13 mouse cellular contexts compared by ENCODE assay signal in the genomic region with DNA sequence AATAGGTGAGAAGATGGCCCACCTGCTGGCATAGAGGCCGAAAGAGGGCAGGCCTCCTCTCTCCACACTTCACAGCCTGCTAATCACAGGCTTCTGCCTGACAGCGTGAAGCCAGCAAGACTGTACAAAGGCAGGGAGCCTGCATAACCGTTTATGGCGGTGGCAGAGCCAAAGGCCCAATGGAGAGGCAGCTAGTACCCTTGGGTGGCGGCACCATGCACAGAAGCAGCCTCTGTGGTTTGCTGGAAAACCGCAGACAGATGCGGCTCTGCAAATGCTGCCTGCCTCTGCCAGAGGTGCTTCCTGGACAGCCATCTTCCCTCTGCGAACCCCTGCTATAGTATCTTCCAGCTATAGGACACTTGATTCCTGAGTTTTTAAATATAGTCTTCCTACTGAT.
DNase-seq lines count a peak whose midpoint lies in the region; ATAC-seq and TF ChIP-seq lines count a peak whose summit lies in the region.
"Had no signal": no experiment of that assay in that cellular context is flagged by ENCODE, and none has a peak within 500 bp of the region (broad histone marks: within the 10 kb centered on the region; RNA-seq: fewer than 3 reads in every experiment).

No protein-coding gene starts in this region.

- no peak for TF ChIP-seq POLR2A in heart, adult 2 months (IDR thresholded peaks at IDR 0.05; ENCODE audit: insufficient read depth, low read depth, low read length)
- 0 out of 2 replicates have a peak, but pooled peaks have one; percentile 28 for TF ChIP-seq POLR2A in thymus, adult 2 months (IDR thresholded peaks at IDR 0.05; ENCODE audit: control insufficient read depth, extremely low read depth, insufficient read depth, low read length, poor library complexity)

- TF ChIP-seq EP300 in heart, adult 2 months (IDR thresholded peaks at IDR 0.05; ENCODE audit: insufficient read depth, low read depth, low read length), result no peak

- H3K9me3 ChIP-seq in heart, embryonic 10.5 days, result no peaks in the 10 kb centered on the region
- H3K9me3 ChIP-seq: heart, embryonic 12.5 days; hindbrain, embryonic 13.5 days had no signal

- no peaks in the 10 kb centered on the region for H3K27me3 ChIP-seq in heart, adult 2 months (ENCODE audit: control insufficient read depth, insufficient read depth, low read length)
- peaks cover 28% of the 10 kb centered on the region for H3K27me3 ChIP-seq in heart, embryonic 10.5 days (ENCODE audit: insufficient read depth, poor library complexity, severe bottlenecking)
- H3K27me3 ChIP-seq in thymus, adult 2 months (ENCODE audit: control insufficient read depth, insufficient read depth, low read length), result no peaks in the 10 kb centered on the region
- H3K27me3 ChIP-seq: heart, embryonic 12.5 days had no signal

- no peaks in the 10 kb centered on the region; the same call in 1 of the 2 replicates for H3K36me3 ChIP-seq in heart, adult 2 months (ENCODE audit: control insufficient read depth, insufficient read depth, low read length)
- H3K36me3 ChIP-seq in heart, embryonic 10.5 days, result no peaks in the 10 kb centered on the region
- no peaks in the 10 kb centered on the region for H3K36me3 ChIP-seq in thymus, adult 2 months (ENCODE audit: control insufficient read depth, insufficient read depth, low read length)
- H3K36me3 ChIP-seq: heart, embryonic 12.5 days; hindbrain, embryonic 13.5 days had no signal

- peak overlapping the region; percentile 51 for H3K27ac ChIP-seq in heart, adult 2 months
- H3K27ac ChIP-seq in heart, embryonic 10.5 days, result no peak overlapping the region
- H3K27ac ChIP-seq in thymus, adult 2 months (ENCODE audit: control insufficient read depth, insufficient read depth, low read length), result peak overlapping the region; percentile 82
- H3K27ac ChIP-seq: hindbrain, embryonic 13.5 days had no signal

- WGBS in heart, adult 2 months, result 66% methylated on average over 8 of the region's 8 CpGs
- 69% methylated on average over 8 of the region's 8 CpGs for WGBS in heart, embryonic 10.5 days
- WGBS in thymus, adult 2 months, result 3% methylated on average over 8 of the region's 8 CpGs

- ATAC-seq in granulocyte monocyte progenitor cell, adult 5-6 weeks (replicated peaks; ENCODE audit: poor library complexity, severe bottlenecking), result peak; percentile 50
- no peak for ATAC-seq in erythroblast, adult 5-6 weeks (replicated peaks; ENCODE audit: low FRiP score, poor library complexity, severe bottlenecking)

- intact Hi-C loops in heart, adult 2 months (cut with DNase I), result loop anchor here (10.0 kb wide), 1 partner anchor 324 kb away; no protein-coding TSS in a partner anchor
- intact Hi-C loops in heart, postnatal 10 days (cut with DNase I), result no loop called here

- H3K4me3 ChIP-seq in heart, adult 2 months, result no peak overlapping the region
- H3K4me3 ChIP-seq in heart, embryonic 10.5 days, result no peak overlapping the region
- no peak overlapping the region for H3K4me3 ChIP-seq in thymus, adult 2 months (ENCODE audit: control insufficient read depth, insufficient read depth, low read length)
- H3K4me3 ChIP-seq: heart, embryonic 12.5 days; hindbrain, embryonic 13.5 days had no signal

- no peaks in the 10 kb centered on the region for H3K79me2 ChIP-seq in heart, adult 2 months (replicated peaks; ENCODE audit: control insufficient read depth, insufficient read depth, low read length)

- TF ChIP-seq CTCF in heart, adult 2 months (IDR thresholded peaks at IDR 0.05), result no peak
- no peak for TF ChIP-seq CTCF in thymus, adult 2 months (IDR thresholded peaks at IDR 0.05; ENCODE audit: borderline replicate concordance, control insufficient read depth, extremely low read depth, insufficient read depth, low read length, poor library complexity)

- H3K9ac ChIP-seq in heart, adult 2 months (ENCODE audit: low read depth, low read length), result no peak overlapping the region
- H3K9ac ChIP-seq: heart, embryonic 12.5 days; hindbrain, embryonic 13.5 days had no signal

- peak in 1 of 2 experiments; percentile 38 for DNase-seq in heart, adult 2 months
- DNase-seq in heart, embryonic 10.5 days (ENCODE audit: low spot score), result no peak
- DNase-seq in CD4-positive, CD25-positive, alpha-beta regulatory T cell, adult 2 months (ENCODE audit: low read depth, low spot score), result peak; percentile 61
- DNase-seq in thymus, adult 2 months, result peak; percentile 84
- no peak for DNase-seq in heart, postnatal 10 days
- no peak for DNase-seq in MN1 (ENCODE audit: low spot score)
- DNase-seq: left cerebral cortex, postnatal 4 days; lung, postnatal 4 days; right cerebral cortex, postnatal 14 days had no signal

- H3K4me1 ChIP-seq in heart, adult 2 months (ENCODE audit: control insufficient read depth, insufficient read depth, low read length), result peaks cover 25% of the 10 kb centered on the region
- H3K4me1 ChIP-seq in heart, embryonic 10.5 days, result peaks cover 37% of the 10 kb centered on the region
- H3K4me1 ChIP-seq in thymus, adult 2 months (replicated peaks; ENCODE audit: control insufficient read depth, insufficient read depth, low read length), result peaks cover 80% of the 10 kb centered on the region

Comparison
In these comparisons a context has a peak if more than half of its experiments do, and no peak if none do; other contexts are left out.
1. DNase-seq: peak in CD4-positive, CD25-positive, alpha-beta regulatory T cell, adult 2 months (single experiment) and thymus, adult 2 months (single experiment); none in heart, embryonic 10.5 days (single experiment), heart, postnatal 10 days (0 of 2) and MN1 (single experiment).